Mouse (Mus musculus) G1E-ER4 (cell line): ENCODE results near the gene Olfr1252. TPM values are rescaled to one million over a fixed set of nuclear protein-coding genes. Genes with fewer than 3 reads are reported as not detected.

ENCODE experiments used
- GATA1 ChIP-seq: IDR thresholded peaks from one replicate; pipeline ENCODE4 v1.8.0; 2012; ENCODE audit warnings: low read length, inconsistent platforms
- polyA plus RNA-seq: library from polyadenylated mRNA; stranded (reverse); fragments of >175 nt; gene quantifications from 2 replicates; pipeline ENCODE4 v1.2.3, GENCODE M21; 2012

Olfr1252 gene
- polyA plus RNA-seq, result not detected in 2 replicates

DNA sequence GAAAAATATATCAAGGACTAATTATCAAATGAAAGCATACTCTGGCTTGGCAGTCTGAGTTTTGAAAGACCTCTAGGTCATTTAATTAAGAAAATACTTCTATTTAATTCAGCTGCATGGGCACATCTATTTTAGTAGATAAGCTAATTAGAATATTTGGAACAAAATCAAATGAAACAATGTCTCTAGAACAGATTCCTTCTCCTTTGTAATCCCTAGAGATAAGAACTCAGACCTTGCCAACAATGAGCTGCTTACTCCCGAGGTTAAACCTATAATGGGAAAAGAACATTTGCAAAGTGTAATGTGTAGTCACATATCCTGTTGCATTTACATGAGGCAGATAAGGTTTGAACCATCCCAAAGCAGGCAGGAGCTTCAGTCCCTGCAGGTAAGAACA lies at the start of gene Olfr1252:
Gene Olfr1252 (minus strand): TSS at position 101 of the 400 bp plus-strand sequence.
- TF ChIP-seq GATA1, result no peak

GRCm38 (mm10) chr2:89756990-89757389 lies 32.2 kb upstream of the Olfr1252 start, which contains the start of gene Olfr1253:
Gene Olfr1253, minus strand, starts transcription at chr2:89757090.
- TF ChIP-seq GATA1, result no peak

DNA sequence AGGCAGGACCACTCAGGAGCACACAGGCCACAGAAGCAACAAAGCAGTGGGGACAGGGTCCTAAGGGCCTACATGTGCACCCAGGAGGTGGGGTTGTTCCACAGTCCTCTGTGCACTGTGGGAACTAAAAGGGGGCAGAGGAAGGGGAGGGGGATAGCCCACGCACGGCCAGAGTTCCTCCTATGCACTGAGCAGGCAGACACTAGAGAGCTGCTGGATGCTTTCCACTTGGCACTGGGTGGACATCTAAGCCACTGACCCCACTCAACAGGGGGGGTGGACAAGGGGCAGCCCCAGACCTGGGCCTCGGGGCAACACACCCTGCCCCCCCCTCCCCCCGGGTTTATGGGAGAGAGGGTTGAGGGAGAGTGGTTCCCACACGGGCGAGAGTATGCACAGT lies 32.8 kb downstream of the Olfr1252 start:
- no peak for TF ChIP-seq GATA1

- TF ChIP-seq GATA1, result no peak
These were observed 53.0 kb downstream of the Olfr1252 start, which contains the start of gene Olfr1251 for GRCm38 (mm10) chr2:89671836-89672235. Gene Olfr1251, minus strand, starts transcription at chr2:89671936.

Other genes starting within 250 kb of the Olfr1252 start
- gene Olfr1241, start 237.9 kb downstream of the Olfr1252 start, polyA plus RNA-seq, result not detected in 2 replicates
- not detected in 2 replicates for gene Olfr1242, start 226.7 kb downstream of the Olfr1252 start, polyA plus RNA-seq
- gene Olfr1243, start 193.5 kb downstream of the Olfr1252 start, polyA plus RNA-seq, result not detected in 2 replicates
- gene Olfr1245, start 146.6 kb downstream of the Olfr1252 start, polyA plus RNA-seq, result not detected in 2 replicates
- gene Olfr1246, start 131.9 kb downstream of the Olfr1252 start, polyA plus RNA-seq, result not detected in 2 replicates
- not detected in 2 replicates for gene Olfr1247, start 110.9 kb downstream of the Olfr1252 start, polyA plus RNA-seq
- gene Olfr1248, start 106.8 kb downstream of the Olfr1252 start, polyA plus RNA-seq, result not detected in 2 replicates
- gene Olfr1249, start 90.0 kb downstream of the Olfr1252 start, polyA plus RNA-seq, result not detected in 2 replicates
- gene Olfr1250, start 63.5 kb downstream of the Olfr1252 start, polyA plus RNA-seq, result not detected in 2 replicates
- not detected in 2 replicates for gene Olfr1251, start 53.1 kb downstream of the Olfr1252 start, polyA plus RNA-seq
- not detected in 2 replicates for gene Olfr1253, start 32.1 kb upstream of the Olfr1252 start, polyA plus RNA-seq
- not detected in 2 replicates for gene Olfr1254, start 68.6 kb upstream of the Olfr1252 start, polyA plus RNA-seq
- not detected in 2 replicates for gene Olfr1255, start 87.0 kb upstream of the Olfr1252 start, polyA plus RNA-seq
- not detected in 2 replicates for gene Olfr1256, start 116.5 kb upstream of the Olfr1252 start, polyA plus RNA-seq
- not detected in 2 replicates for gene Olfr48, start 123.2 kb upstream of the Olfr1252 start, polyA plus RNA-seq
- gene Olfr1257, start 153.4 kb upstream of the Olfr1252 start, polyA plus RNA-seq, result not detected in 2 replicates
- gene Olfr1258, start 202.3 kb upstream of the Olfr1252 start, polyA plus RNA-seq, result not detected in 2 replicates
- not detected in 2 replicates for gene Olfr1259, start 223.7 kb upstream of the Olfr1252 start, polyA plus RNA-seq
- not detected in 2 replicates for gene Olfr1260, start 249.3 kb upstream of the Olfr1252 start, polyA plus RNA-seq